Mouse (Mus musculus) urinary bladder, postnatal 4 days (tissue): Measurements from ENCODE around the gene Muc20.

Source experiments
- DNase-seq, 2 experiments: peaks; one replicate each; pipeline ENCODE4 v3.0.0; 2021 to 2022; ENCODE audit warnings: low spot score in 2 of 2

The Muc20 gene

DNA sequence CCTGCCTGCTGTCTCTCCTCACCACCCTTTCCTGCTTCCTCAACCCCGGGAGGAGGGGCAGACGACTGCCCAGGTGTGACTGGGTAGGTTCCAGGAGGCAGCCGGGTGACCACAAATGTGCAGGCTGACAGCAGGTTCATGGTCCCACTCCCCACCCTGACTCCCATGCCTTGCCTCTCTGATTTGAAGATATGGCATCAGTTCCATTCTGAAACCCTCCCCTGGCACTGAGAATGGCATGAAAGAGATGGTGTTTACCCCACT, at the start of gene Muc20:
Gene Muc20, minus strand, starts transcription at position 10 of the 264 bp plus-strand sequence.
- no peak for DNase-seq

DNA sequence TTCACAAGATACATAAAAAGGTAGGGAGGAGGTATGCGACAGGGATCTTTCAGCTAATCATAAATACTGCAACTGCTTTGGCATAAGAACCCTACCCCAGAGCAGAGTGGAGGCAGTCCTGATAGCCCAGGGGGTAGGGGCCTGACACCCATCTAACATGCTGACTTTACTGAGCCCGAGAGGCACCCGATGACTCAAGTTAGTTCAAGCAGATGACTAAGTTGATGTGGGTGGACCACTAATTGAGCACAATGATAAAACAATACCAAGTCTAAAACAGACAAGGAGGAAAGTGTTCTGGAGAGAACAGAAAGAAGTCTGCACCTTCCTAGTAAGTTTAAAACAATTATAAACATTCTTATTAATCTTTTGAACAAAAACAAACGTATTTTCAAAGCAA, 34.3 kb upstream of the Muc20 start:
- DNase-seq, result no peak

GRCm38 (mm10) chr16:32829104-32829503, 31.9 kb upstream of the Muc20 start:
- no peak for DNase-seq

GRCm38 (mm10) chr16:32826521-32826920, 29.3 kb upstream of the Muc20 start:
- no peak for DNase-seq

DNA sequence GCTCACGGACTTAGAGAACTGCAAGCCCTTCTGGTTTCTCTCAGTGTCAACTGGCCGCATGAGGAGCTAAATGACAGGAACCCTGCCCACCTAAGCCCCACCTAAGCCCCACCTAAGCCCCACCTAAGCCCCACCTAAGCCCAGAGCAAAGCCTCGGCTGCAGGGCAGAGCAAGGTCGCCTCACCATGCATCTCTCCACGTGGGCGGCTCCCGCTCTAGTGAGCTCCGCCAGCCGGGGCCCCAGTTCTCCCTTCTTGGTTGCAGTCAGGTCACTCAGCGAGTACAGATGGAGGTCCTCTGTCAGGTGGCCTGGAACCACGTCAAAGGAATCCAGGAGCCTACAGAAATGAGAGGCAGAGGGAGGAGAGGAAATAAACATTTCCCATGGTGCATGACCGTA, 28.1 kb upstream of the Muc20 start:
- no peak for DNase-seq

DNA sequence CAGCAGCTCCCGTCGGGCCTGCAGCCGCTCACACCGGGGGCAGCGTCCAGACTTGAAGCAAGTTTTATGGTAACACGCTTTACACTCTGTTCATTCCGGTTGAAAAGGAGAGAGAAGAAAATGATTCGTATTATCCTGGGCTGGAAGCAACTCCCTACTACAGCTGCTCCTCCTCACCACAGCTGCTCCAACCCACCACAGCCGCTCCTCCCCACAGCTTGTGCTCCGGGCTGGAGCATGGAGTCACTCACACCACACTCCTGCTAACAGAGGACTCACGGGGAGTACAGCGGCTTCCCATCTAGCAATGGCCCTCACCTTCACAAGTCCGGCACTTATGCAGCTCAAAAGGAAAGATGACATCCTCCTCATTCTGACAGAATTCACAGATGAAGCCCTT, 26.8 kb upstream of the Muc20 start:
- no peak for DNase-seq

DNA sequence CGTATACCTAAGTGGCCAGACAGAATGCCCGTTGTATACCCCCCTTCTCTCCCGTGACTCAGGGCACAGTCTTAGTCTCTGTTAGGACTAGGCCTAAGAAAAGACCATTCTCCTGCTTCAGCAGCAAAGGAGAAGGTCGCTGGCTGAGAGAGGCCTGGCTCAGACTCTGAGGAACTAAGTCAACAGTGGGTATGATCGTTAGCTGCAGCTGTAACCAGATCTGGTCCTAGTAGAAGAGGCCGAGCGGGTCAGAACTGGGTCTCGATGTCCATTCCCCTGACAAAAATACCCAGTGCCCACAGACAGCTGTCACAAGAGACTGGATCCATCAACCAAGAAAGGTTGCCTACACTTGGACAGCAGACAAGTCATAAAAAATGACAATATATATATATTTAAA, 26.3 kb upstream of the Muc20 start:
- no peak for DNase-seq

DNA sequence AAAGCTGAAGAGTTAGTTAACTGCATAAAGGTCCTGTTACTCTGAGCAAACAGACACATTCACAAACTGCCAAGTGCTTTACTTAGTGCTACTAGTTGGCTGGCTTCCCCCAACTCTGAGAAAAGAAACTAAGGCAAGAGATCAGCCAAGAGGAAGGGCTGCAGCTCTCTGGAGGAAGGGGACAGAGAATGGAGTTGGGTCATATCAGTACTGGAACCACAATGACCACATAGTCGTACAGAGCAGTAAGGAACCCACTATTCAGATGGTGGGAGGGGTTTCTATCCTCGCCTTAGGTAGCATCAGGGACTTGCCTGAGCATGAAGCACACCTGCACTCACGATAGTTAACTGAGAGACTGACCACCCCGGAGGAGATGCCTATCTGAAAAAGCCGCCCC, 25.6 kb upstream of the Muc20 start:
- DNase-seq, result no peak

GRCm38 (mm10) chr16:32822450-32822827, 25.2 kb upstream of the Muc20 start:
- DNase-seq, result no peak

- DNase-seq, result peak; percentile 32 to 69
These were observed 24.7 kb upstream of the Muc20 start for GRCm38 (mm10) chr16:32821772-32822449.

- DNase-seq, result no peak
These were observed 21.2 kb upstream of the Muc20 start for GRCm38 (mm10) chr16:32818441-32818840.

- no peak for DNase-seq
These were observed 20.8 kb upstream of the Muc20 start for GRCm38 (mm10) chr16:32818036-32818435.

GRCm38 (mm10) chr16:32815160-32815605, 17.9 kb upstream of the Muc20 start:
- no peak for DNase-seq

- DNase-seq, result no peak
These were observed 17.3 kb upstream of the Muc20 start for GRCm38 (mm10) chr16:32814539-32814938.

DNA sequence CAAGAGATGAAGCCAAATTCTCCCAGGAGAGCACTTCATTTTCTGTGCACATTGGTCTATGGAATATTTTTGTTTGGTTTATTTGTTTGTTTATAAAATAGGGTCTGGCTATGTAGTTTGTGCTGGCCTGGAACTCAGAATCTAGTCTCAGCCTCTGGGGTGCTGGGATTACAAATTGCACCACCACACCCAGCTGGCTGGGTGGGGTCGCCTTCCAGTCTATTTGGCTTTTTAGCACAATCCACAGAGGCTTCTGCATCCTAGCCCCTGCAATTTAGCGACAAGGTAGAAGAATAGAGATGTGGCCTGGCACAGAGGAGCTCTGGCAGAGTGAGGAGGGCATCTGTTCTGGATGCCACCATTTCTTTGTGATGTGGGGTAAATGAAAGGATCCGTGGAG, 16.5 kb upstream of the Muc20 start:
- DNase-seq, result no peak

DNA sequence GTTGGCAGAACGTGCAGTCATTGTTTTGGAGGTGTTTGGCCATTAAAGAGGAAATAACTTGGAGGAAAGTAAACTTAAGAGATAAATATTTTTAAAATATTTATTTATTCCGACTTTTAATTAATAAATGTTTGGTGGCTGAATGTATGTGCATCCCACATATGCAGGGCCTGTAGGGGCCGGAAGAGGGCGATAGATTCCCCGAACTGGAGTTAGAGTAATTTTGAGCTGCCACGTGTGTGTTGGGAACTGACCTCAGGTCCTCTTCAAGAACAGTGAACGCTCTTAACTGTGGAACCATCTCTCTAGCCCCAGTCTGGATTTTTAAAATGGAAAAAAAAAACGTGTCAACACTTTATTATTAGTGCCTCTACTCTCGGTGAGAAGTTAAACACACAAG, 16.1 kb upstream of the Muc20 start:
- DNase-seq, result no peak

GRCm38 (mm10) chr16:32812888-32813361, 15.7 kb upstream of the Muc20 start:
- DNase-seq, result peak; percentile 63 to 90

DNA sequence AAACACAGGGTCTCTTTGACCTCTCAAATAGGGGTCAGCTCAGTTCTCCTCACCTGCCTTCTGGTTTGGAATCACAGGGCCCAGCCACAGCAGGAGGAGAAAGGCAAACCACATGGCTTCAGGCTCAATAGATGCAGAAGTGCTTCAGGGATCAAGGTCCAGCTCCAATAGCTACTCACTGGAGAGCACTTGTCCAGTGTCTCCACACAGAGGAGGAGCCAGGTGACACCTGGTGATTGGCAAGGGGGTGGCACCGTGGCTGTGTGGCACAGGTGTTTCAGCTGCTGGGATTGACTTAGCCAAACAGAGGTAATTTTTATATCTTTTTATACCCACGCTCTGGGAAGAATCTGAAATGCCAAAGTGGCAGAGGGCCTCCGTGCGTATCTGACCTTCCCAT, 13.1 kb upstream of the Muc20 start, which contains the start of gene Smbd1:
Gene Smbd1, minus strand, starts transcription at position 157 of the 400 bp plus-strand sequence.
- no peak for DNase-seq

GRCm38 (mm10) chr16:32807408-32808185, 10.4 kb upstream of the Muc20 start:
- no peak for DNase-seq

- DNase-seq, result no peak
These were observed 7.9 kb upstream of the Muc20 start for GRCm38 (mm10) chr16:32805151-32805550.

- no peak for DNase-seq
These were observed 6.7 kb upstream of the Muc20 start for GRCm38 (mm10) chr16:32803901-32804300.

DNA sequence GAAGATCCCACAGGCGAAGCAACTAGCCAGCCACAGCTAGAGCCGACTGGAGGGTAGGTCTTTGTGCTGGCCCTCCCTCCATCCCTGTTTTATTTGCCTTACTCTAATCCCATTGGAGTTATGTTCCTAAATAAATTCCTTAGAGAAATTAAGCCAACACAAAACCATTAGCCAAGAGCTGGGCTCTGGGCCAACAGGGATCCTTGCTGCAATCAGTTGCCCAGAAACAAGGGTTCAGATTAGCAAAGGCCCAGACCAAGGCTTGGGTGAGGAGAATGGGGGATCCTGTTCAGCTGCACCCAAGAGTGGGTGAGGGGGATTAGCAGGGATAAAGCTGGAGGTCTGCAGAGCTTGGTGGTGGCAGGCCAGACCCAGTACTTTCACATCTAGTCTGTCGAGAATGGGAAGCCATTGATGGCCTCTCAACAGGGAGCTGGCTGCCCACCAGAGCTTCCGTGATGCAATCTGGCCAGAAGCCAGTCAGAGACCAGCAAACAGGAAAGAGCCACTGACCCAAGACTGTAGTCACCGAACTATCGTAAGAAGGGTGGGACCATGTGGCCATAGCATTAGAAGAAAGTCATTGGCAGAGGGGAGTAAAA, 6.1 kb upstream of the Muc20 start:
- peak; percentile 39 to 71 for DNase-seq
